Mouse (Mus musculus) MEL (cell line): ENCODE results near the gene Tppp. TPM values are rescaled to one million over a fixed set of nuclear protein-coding genes. Genes with fewer than 3 reads are reported as not detected.
A peak's percentile ranks its signal among the peaks of the same experiment; 100 is the strongest.

Source experiments
- DNase-seq: peaks from one replicate; pipeline ENCODE4 v3.0.0; 2011; ENCODE audit warnings: low read depth, low spot score
- H3K27ac ChIP-seq: 2 replicates; pipeline ENCODE4 v1.5.1; 2012; ENCODE audit warnings: low read depth, mild to moderate bottlenecking, control low read depth, low read length, moderate library complexity; ENCODE audit not compliant: control insufficient read depth
- H3K27me3 ChIP-seq, 2 experiments: fragments of 150-350 bp in 1 of 2; sonication (generic) in 1 of 2; 2 replicates each; pipeline ENCODE4 v1.6.1; 2012; ENCODE audit warnings: low read length in 2 of 2, mild to moderate bottlenecking in 2 of 2, improper control_type of control experiment in 1 of 2, moderate library complexity in 1 of 2; ENCODE audit not compliant: insufficient read depth in 2 of 2, control insufficient read depth in 1 of 2
- H3K36me3 ChIP-seq, 2 experiments: 2 replicates each; pipeline ENCODE4 v1.6.1; 2012 to 2014; ENCODE audit warnings: low read length in 2 of 2, improper control_type of control experiment in 1 of 2, inconsistent platforms in 1 of 2, mild to moderate bottlenecking in 1 of 2; ENCODE audit not compliant: insufficient read depth in 2 of 2, control insufficient read depth in 1 of 2
- H3K4me1 ChIP-seq, 2 experiments: fragments of 150-350 bp in 1 of 2; sonication (generic) in 1 of 2; 2 replicates each; pipeline ENCODE4 v1.6.1; 2012; ENCODE audit warnings: low read length in 2 of 2, improper control_type of control experiment in 1 of 2, mild to moderate bottlenecking in 1 of 2; ENCODE audit not compliant: insufficient read depth in 2 of 2, control insufficient read depth in 1 of 2
- H3K4me3 ChIP-seq, 2 experiments: fragments of 150-350 bp in 1 of 2; sonication (generic) in 1 of 2; 2 replicates each; pipeline ENCODE4 v1.5.1; 2012; ENCODE audit warnings: low read depth in 2 of 2, low read length in 2 of 2, mild to moderate bottlenecking in 2 of 2, moderate library complexity in 2 of 2, control low read depth in 1 of 2, improper control_type of control experiment in 1 of 2; ENCODE audit not compliant: control insufficient read depth in 1 of 2, insufficient read depth in 1 of 2
- H3K79me2 ChIP-seq: 2 replicates; pipeline ENCODE4 v1.6.1; 2012; ENCODE audit warnings: mild to moderate bottlenecking, low read length, moderate library complexity; ENCODE audit not compliant: control insufficient read depth, poor library complexity, insufficient read depth
- H3K9ac ChIP-seq: 2 replicates; pipeline ENCODE4 v1.6.1; 2012; ENCODE audit warnings: low read depth, mild to moderate bottlenecking, control low read depth, low read length, moderate library complexity; ENCODE audit not compliant: control insufficient read depth, poor library complexity, severe bottlenecking
- H3K9me3 ChIP-seq: fragments of 150-350 bp; sonication (generic); replicated peaks from 2 replicates; pipeline ENCODE4 v1.6.1; 2012; ENCODE audit warnings: mild to moderate bottlenecking, low read length, improper control_type of control experiment, moderate library complexity; ENCODE audit not compliant: insufficient read depth
- CHD2 ChIP-seq: IDR thresholded peaks from 2 replicates; pipeline ENCODE4 v1.6.1; 2011; ENCODE audit warnings: low read length, improper control_type of control experiment
- EP300 ChIP-seq, 2 experiments: IDR thresholded peaks; 2 replicates each; pipeline ENCODE4 v1.6.1; 2011; ENCODE audit warnings: improper control_type of control experiment in 2 of 2, low read length in 2 of 2, low read depth in 1 of 2, mild to moderate bottlenecking in 1 of 2
- ETS1 ChIP-seq: IDR thresholded peaks from 2 replicates; pipeline ENCODE4 v1.6.1; 2012; ENCODE audit warnings: low read depth, mild to moderate bottlenecking, inconsistent platforms, low read length, improper control_type of control experiment, moderate library complexity
- GATA1 ChIP-seq: IDR thresholded peaks from 2 replicates; pipeline ENCODE4 v1.6.1; 2011; ENCODE audit warnings: low read depth, low read length, improper control_type of control experiment
- KAT2A ChIP-seq: conservative IDR thresholded peaks from 2 replicates; pipeline ENCODE4 v1.6.1; 2012; ENCODE audit warnings: low read depth, low read length, improper control_type of control experiment, inconsistent platforms
- MAFK ChIP-seq: IDR thresholded peaks from 2 replicates; pipeline ENCODE4 v1.6.1; 2011; ENCODE audit warnings: low read depth, mild to moderate bottlenecking, low read length, improper control_type of control experiment, borderline replicate concordance
- MAX ChIP-seq: IDR thresholded peaks from 2 replicates; pipeline ENCODE4 v1.6.1; 2011; ENCODE audit warnings: low read length, improper control_type of control experiment
- MAZ ChIP-seq: IDR thresholded peaks from 2 replicates; pipeline ENCODE4 v1.6.1; 2012; ENCODE audit warnings: low read depth, mild to moderate bottlenecking, inconsistent platforms, low read length, improper control_type of control experiment
- MYC ChIP-seq: IDR thresholded peaks from 2 replicates; pipeline ENCODE4 v1.6.1; 2011; ENCODE audit warnings: low read depth, mild to moderate bottlenecking, low read length, improper control_type of control experiment, moderate library complexity
- POLR2A ChIP-seq, 2 experiments: IDR thresholded peaks; 2 replicates each; pipeline ENCODE4 v1.6.1; 2011 to 2012; ENCODE audit warnings: low read length in 2 of 2, mild to moderate bottlenecking in 2 of 2, control low read depth in 1 of 2, improper control_type of control experiment in 1 of 2, low read depth in 1 of 2, moderate library complexity in 1 of 2; ENCODE audit not compliant: control insufficient read depth in 1 of 2, insufficient read depth in 1 of 2, poor library complexity in 1 of 2
- RCOR1 ChIP-seq: IDR thresholded peaks from 2 replicates; pipeline ENCODE4 v1.6.1; 2012; ENCODE audit warnings: low read depth, mild to moderate bottlenecking, inconsistent platforms, low read length, improper control_type of control experiment
- SIN3A ChIP-seq: IDR thresholded peaks from 2 replicates; pipeline ENCODE4 v1.6.1; 2012; ENCODE audit warnings: low read length, improper control_type of control experiment, inconsistent platforms
- SMC3 ChIP-seq: IDR thresholded peaks from 2 replicates; pipeline ENCODE4 v1.6.1; 2011; ENCODE audit warnings: low read depth, low read length, improper control_type of control experiment
- TAL1 ChIP-seq: IDR thresholded peaks from 2 replicates; pipeline ENCODE4 v1.6.1; 2012; ENCODE audit warnings: mild to moderate bottlenecking, inconsistent platforms, low read length, moderate library complexity, mixed read lengths
- TCF12 ChIP-seq: IDR thresholded peaks from 2 replicates; pipeline ENCODE4 v1.6.1; 2014; ENCODE audit warnings: low read depth, mild to moderate bottlenecking, inconsistent platforms, low read length, improper control_type of control experiment, moderate library complexity
- USF1 ChIP-seq: IDR thresholded peaks from 2 replicates; pipeline ENCODE4 v1.6.1; 2014; ENCODE audit warnings: low read depth, mild to moderate bottlenecking, inconsistent platforms, low read length, improper control_type of control experiment, moderate library complexity
- ZC3H11A ChIP-seq: IDR thresholded peaks from 2 replicates; pipeline ENCODE4 v1.6.1; 2012; ENCODE audit warnings: low read depth, mild to moderate bottlenecking, inconsistent platforms, low read length, improper control_type of control experiment
- ZMIZ1 ChIP-seq: IDR thresholded peaks from 2 replicates; pipeline ENCODE4 v1.6.1; 2012; ENCODE audit warnings: low read depth, mild to moderate bottlenecking, inconsistent platforms, low read length, improper control_type of control experiment, moderate library complexity
- ZNF384 ChIP-seq: IDR thresholded peaks from 2 replicates; pipeline ENCODE4 v1.6.1; 2012; ENCODE audit warnings: low read depth, mild to moderate bottlenecking, inconsistent platforms, low read length, improper control_type of control experiment
- polyA plus RNA-seq, 2 experiments: library from polyadenylated mRNA; stranded (reverse) in 1 of 2; unstranded in 1 of 2; fragments of >175 nt in 1 of 2; fragments of >200 nt in 1 of 2; gene quantifications; 2 replicates each; pipeline versions ENCODE4 v1.2.1 to v1.2.4; 2012; ENCODE audit warnings: low replicate concordance in 2 of 2, low read depth in 1 of 2; ENCODE audit not compliant: insufficient read length in 2 of 2, insufficient read depth in 1 of 2, missing spikeins in 1 of 2
- total RNA-seq: library from RNA; depleted of rRNA; stranded (reverse); fragments of 300-350 nt; gene quantifications from 2 replicates; pipeline ENCODE4 v1.2.3, GENCODE M21; 2012

Gene Tppp
- total and polyA plus RNA-seq, 3 experiments: 0.04 TPM; not detected in 2

GRCm38 (mm10) chr13:73990325-73990724 lies 18.9 kb upstream of the Tppp start:
- H3K27me3 ChIP-seq: no peaks in the 10 kb centered on the region
- no peak for DNase-seq
- no peaks in the 10 kb centered on the region for H3K79me2 ChIP-seq
- H3K4me3 ChIP-seq: no peak overlapping the region
- TF ChIP-seq POLR2A (IDR thresholded peaks at IDR 0.05; ENCODE audit: control insufficient read depth in 1 of 2, insufficient read depth in 1 of 2, low read depth in 1 of 2, low read length in 2 of 2, poor library complexity in 1 of 2) (no peak), EP300 (IDR thresholded peaks at IDR 0.05; ENCODE audit: low read depth in 1 of 2, low read length in 2 of 2) (no peak), ZNF384 (no peak), TAL1 (no peak), MAX (no peak), MAZ (no peak)
- peak overlapping the region; percentile 41; the same call in 1 of the 2 replicates for H3K27ac ChIP-seq
- no peaks in the 10 kb centered on the region for H3K9me3 ChIP-seq
- H3K4me1 ChIP-seq: peaks cover 2 to 14% of the 10 kb centered on the region in 2 experiments; a peak in 2 of 4 replicates
- H3K36me3 ChIP-seq: peaks cover 0 to 17% of the 10 kb centered on the region in 2 experiments; a peak in 2 of 4 replicates
- H3K9ac ChIP-seq: no peak overlapping the region

- no peak overlapping the region for H3K4me3 ChIP-seq
- peaks cover 2 to 14% of the 10 kb centered on the region in 2 experiments; a peak in 2 of 4 replicates for H3K4me1 ChIP-seq
- no peaks in the 10 kb centered on the region for H3K27me3 ChIP-seq
- peak overlapping the region; percentile 41; the same call in 1 of the 2 replicates for H3K27ac ChIP-seq
- H3K36me3 ChIP-seq: peaks cover 0 to 17% of the 10 kb centered on the region in 2 experiments; a peak in 2 of 4 replicates
- peak; percentile 88 for DNase-seq
- H3K9me3 ChIP-seq: no peaks in the 10 kb centered on the region
- no peak overlapping the region for H3K9ac ChIP-seq
- TF ChIP-seq SIN3A: peak; percentile 88
- TF ChIP-seq USF1: no peak
- 0 out of 2 replicates have a peak, but pooled peaks have one; percentile 33 for TF ChIP-seq MYC
- TF ChIP-seq EP300 (IDR thresholded peaks at IDR 0.05; ENCODE audit: low read depth in 1 of 2, low read length in 2 of 2): peak; percentile 88 to 92
- TF ChIP-seq TAL1: peak; percentile 75
- TF ChIP-seq GATA1: peak; percentile 94
- TF ChIP-seq ETS1: peak; percentile 50; the same call in 1 of the 2 replicates
- peak; percentile 90 for TF ChIP-seq TCF12
- peak; percentile 77; the same call in 1 of the 2 replicates for TF ChIP-seq RCOR1
- no peak for TF ChIP-seq ZMIZ1
- no peaks in the 10 kb centered on the region for H3K79me2 ChIP-seq
These were observed 18.4 kb upstream of the Tppp start for GRCm38 (mm10) chr13:73990761-73991160.

GRCm38 (mm10) chr13:73991267-73991666 lies 17.9 kb upstream of the Tppp start:
- Histone ChIP-seq H3K9ac (no peak overlapping the region), H3K4me3 (no peak overlapping the region), H3K36me3 (peaks cover 0 to 17% of the 10 kb centered on the region in 2 experiments; a peak in 2 of 4 replicates), H3K9me3 (no peaks in the 10 kb centered on the region), H3K4me1 (peaks cover 2 to 14% of the 10 kb centered on the region in 2 experiments; a peak in 2 of 4 replicates), H3K27me3 (no peaks in the 10 kb centered on the region), H3K79me2 (no peaks in the 10 kb centered on the region), H3K27ac (no peak overlapping the region)
- TF ChIP-seq MAFK (no peak), ZNF384 (no peak), SMC3 (no peak), POLR2A (IDR thresholded peaks at IDR 0.05; ENCODE audit: control insufficient read depth in 1 of 2, insufficient read depth in 1 of 2, low read depth in 1 of 2, low read length in 2 of 2, poor library complexity in 1 of 2) (no peak), CHD2 (no peak), MAZ (no peak), KAT2A (no peak), ZC3H11A (no peak)
- DNase-seq: no peak
